Mouse (Mus musculus) cerebellum, postnatal 25 days (tissue): ENCODE results near the gene Gnat1.

Experiments used
- DNase-seq, 2 experiments: peaks; one replicate each; pipeline ENCODE4 v3.0.0; 2021; ENCODE audit warnings: mixed read lengths in 2 of 2

The Gnat1 gene

DNA sequence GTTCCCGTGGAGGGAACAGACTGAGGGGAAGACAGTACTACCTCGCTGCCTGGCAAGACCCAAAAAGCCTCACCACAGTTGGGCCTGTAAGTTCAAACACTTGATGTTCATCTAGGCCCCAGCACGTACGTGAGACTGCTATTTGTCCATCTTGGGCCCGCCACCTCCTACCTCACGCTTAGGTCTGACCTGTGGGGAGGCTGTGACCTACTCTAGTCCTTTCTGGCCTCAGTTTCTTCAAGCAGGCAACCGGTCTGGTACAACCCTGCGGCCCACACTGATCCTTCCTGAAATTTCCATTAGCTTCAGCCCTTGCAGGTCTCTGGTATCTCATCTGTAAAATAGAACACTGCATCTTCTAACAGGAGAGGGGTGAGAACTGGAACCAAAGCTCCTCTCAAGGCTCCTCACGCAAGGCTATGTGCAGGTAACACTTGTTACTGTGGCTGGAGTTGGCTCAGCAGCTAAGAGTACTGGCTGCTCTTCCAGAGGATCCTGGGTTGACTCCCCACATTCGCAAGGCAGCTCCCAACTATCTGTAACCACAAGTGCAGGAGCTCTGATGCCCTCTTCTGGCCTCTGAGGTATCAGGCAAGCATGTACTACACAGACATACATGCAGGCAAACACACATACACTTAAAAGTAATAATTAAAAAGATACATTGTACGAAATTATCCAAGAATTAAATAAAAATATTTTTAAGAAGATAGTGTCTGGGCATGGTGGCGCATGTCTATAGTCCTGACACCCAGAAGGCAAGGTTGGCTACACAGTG, 54.0 kb downstream of the Gnat1 start:
- peak in 1 of 2 experiments; percentile 36 for DNase-seq

GRCm38 (mm10) chr9:107624951-107625350, 54.6 kb downstream of the Gnat1 start:
- no peak for DNase-seq

DNA sequence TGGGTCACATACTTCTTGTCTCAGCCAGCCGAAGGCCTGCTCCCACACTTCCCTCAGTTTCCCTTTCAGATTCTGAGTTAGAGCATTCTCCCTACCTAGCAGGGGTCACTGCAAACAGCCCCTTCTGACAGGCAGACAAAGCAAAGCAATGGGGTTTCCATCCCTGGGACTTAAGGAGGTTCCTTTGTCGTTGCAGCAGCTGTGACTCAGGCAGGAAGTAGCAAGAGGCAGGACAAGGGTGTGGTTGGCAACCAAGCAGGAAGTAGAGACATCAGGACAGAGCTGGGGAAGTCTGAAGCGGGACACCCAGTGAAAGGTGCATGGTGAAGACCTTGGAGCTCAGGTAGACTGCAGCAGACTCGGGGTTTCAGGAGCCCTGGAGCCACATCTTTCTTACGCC, 55.0 kb downstream of the Gnat1 start:
- DNase-seq = no peak
